ENCODE assay signal across 20 mouse cellular contexts in genomic region chr12:52319156-52319555, GRCm38 (mm10).
"Had no signal": no experiment of that assay in that cellular context is flagged by ENCODE, and none has a peak within 500 bp of the region (broad histone marks: within the 10 kb centered on the region; RNA-seq: fewer than 3 reads in every experiment).

No protein-coding gene starts in this region.

- ATAC-seq: midbrain, embryonic 13.5 days; midbrain, embryonic 16.5 days had no signal

- H3K27ac ChIP-seq: liver, embryonic 13.5 days; liver, embryonic 15.5 days; midbrain, embryonic 10.5 days; midbrain, embryonic 13.5 days; neural tube, embryonic 13.5 days; neural tube, embryonic 15.5 days had no signal

- H3K9ac ChIP-seq: liver, embryonic 13.5 days; liver, embryonic 15.5 days; lung, embryonic 14.5 days; midbrain, embryonic 13.5 days; neural tube, embryonic 13.5 days; neural tube, embryonic 15.5 days had no signal

- H3K4me1 ChIP-seq: liver, embryonic 13.5 days; liver, embryonic 15.5 days; midbrain, embryonic 13.5 days; neural tube, embryonic 13.5 days; neural tube, embryonic 15.5 days had no signal

- H3K4me3 ChIP-seq: liver, embryonic 13.5 days; liver, embryonic 15.5 days; midbrain, embryonic 10.5 days; midbrain, embryonic 13.5 days; myocyte; neural tube, embryonic 13.5 days; neural tube, embryonic 15.5 days had no signal

- DNase-seq: liver, embryonic 13.5 days; lung, adult 18-20 months; lung, embryonic 14.5 days; lung, postnatal 10 days; lung, postnatal 4 days; retina, postnatal 1 day; right cerebral cortex, adult 18-20 months; right cerebral cortex, postnatal 25 days; right cerebral cortex, postnatal 4 days; spleen, adult 18-20 months; thymus, adult 2 months; thymus, postnatal 25 days; thymus, postnatal 4 days had no signal

- H3K36me3 ChIP-seq: liver, embryonic 13.5 days; liver, embryonic 15.5 days; midbrain, embryonic 10.5 days; midbrain, embryonic 13.5 days; neural tube, embryonic 13.5 days; neural tube, embryonic 15.5 days had no signal

- H3K4me2 ChIP-seq: liver, embryonic 13.5 days; liver, embryonic 15.5 days; lung, embryonic 14.5 days; midbrain, embryonic 13.5 days; neural tube, embryonic 13.5 days; neural tube, embryonic 15.5 days had no signal

- H3K9me3 ChIP-seq: liver, embryonic 13.5 days; liver, embryonic 15.5 days; midbrain, embryonic 10.5 days; midbrain, embryonic 13.5 days; neural tube, embryonic 13.5 days; neural tube, embryonic 15.5 days had no signal

- H3K27me3 ChIP-seq: liver, embryonic 13.5 days; liver, embryonic 15.5 days; midbrain, embryonic 13.5 days; neural tube, embryonic 13.5 days; neural tube, embryonic 15.5 days had no signal
